Mouse (Mus musculus): Measurements from ENCODE around the gene Clcnka. TPM values are rescaled to one million over a fixed set of nuclear protein-coding genes. Genes with fewer than 3 reads are reported as not detected.

Gene Clcnka
- polyA plus RNA-seq, 1 experiment: not detected

DNA sequence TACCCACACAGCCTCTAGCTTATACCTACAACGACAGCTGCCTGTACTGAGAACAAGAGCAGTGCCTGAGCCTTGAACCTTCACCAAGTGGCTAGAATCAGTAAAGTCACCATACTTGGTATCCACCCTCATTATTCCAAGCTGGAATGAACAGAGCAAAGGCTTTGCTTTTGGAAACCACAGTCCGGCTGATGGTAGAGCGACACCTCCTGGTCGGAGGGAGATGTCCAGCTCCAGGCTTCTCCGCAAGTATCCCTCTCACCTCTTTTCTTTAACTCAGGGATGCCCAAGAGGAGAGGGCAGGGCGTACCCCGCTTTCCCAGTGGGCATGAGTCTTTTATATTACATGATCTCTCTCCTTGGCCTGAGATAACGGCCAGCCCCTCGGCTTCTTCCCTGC is 31.3 kb upstream of the Clcnka start:
- no peaks in the 10 kb centered on the region for H3K9me3 ChIP-seq (replicated peaks; ENCODE audit: control insufficient read depth, insufficient read depth, low read length, poor library complexity, severe bottlenecking)
- TF ChIP-seq POLR2A (IDR thresholded peaks at IDR 0.05; ENCODE audit: insufficient read depth, low read length): no peak
- no peak for TF ChIP-seq EP300 (IDR thresholded peaks at IDR 0.05; ENCODE audit: insufficient read depth, low read depth, low read length)
- peak; percentile 86 for TF ChIP-seq CTCF (IDR thresholded peaks at IDR 0.05; ENCODE audit: low read depth, low read length)
- no peak overlapping the region for H3K9ac ChIP-seq (ENCODE audit: low read depth, poor library complexity, severe bottlenecking)
- H3K27me3 ChIP-seq (ENCODE audit: control insufficient read depth, insufficient read depth, low read length, poor library complexity, severe bottlenecking): no peaks in the 10 kb centered on the region
- peaks cover 3% of the 10 kb centered on the region for H3K4me1 ChIP-seq (ENCODE audit: control insufficient read depth, insufficient read depth, low read length)
- H3K27ac ChIP-seq (ENCODE audit: insufficient read depth, low read length): no peak overlapping the region
- H3K4me3 ChIP-seq (ENCODE audit: low read depth, low read length): no peak overlapping the region
- no peaks in the 10 kb centered on the region for H3K36me3 ChIP-seq (ENCODE audit: control insufficient read depth, insufficient read depth, low read length, poor library complexity, severe bottlenecking)

- no peaks in the 10 kb centered on the region for H3K27me3 ChIP-seq (ENCODE audit: control insufficient read depth, insufficient read depth, low read length, poor library complexity, severe bottlenecking)
- peaks cover 3% of the 10 kb centered on the region for H3K4me1 ChIP-seq (ENCODE audit: control insufficient read depth, insufficient read depth, low read length)
- no peak overlapping the region for H3K4me3 ChIP-seq (ENCODE audit: low read depth, low read length)
- no peak overlapping the region for H3K9ac ChIP-seq (ENCODE audit: low read depth, poor library complexity, severe bottlenecking)
- H3K27ac ChIP-seq (ENCODE audit: insufficient read depth, low read length): no peak overlapping the region
- H3K36me3 ChIP-seq (ENCODE audit: control insufficient read depth, insufficient read depth, low read length, poor library complexity, severe bottlenecking): no peaks in the 10 kb centered on the region
- no peaks in the 10 kb centered on the region for H3K9me3 ChIP-seq (replicated peaks; ENCODE audit: control insufficient read depth, insufficient read depth, low read length, poor library complexity, severe bottlenecking)
- no peak for TF ChIP-seq POLR2A (IDR thresholded peaks at IDR 0.05; ENCODE audit: insufficient read depth, low read length)
- TF ChIP-seq EP300 (IDR thresholded peaks at IDR 0.05; ENCODE audit: insufficient read depth, low read depth, low read length): no peak
- TF ChIP-seq CTCF (IDR thresholded peaks at IDR 0.05; ENCODE audit: low read depth, low read length): no peak
These were observed 30.9 kb upstream of the Clcnka start for GRCm38 (mm10) chr4:141429381-141429780.

DNA sequence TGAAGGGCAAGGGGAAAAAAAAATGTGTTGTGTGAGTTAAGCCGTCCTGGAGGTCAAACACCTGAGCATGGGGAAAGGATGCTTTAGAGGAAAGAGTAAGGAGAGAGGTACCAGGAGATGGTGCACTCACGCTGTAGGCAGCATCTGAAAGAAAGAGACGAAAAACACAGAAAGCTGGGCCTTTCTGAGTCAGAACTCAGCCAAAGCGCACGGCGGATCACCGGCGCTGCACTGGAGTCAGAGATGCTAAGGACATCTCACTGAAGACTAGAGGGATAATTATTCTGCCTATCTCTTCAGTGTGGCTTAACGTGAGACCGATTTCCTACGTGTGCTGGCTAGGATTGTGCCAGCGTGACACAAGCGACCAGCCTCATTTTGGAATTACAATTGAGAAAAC is 29.4 kb upstream of the Clcnka start:
- H3K27ac ChIP-seq (ENCODE audit: insufficient read depth, low read length): no peak overlapping the region
- no peaks in the 10 kb centered on the region for H3K27me3 ChIP-seq (ENCODE audit: control insufficient read depth, insufficient read depth, low read length, poor library complexity, severe bottlenecking)
- no peak overlapping the region for H3K9ac ChIP-seq (ENCODE audit: low read depth, poor library complexity, severe bottlenecking)
- H3K4me3 ChIP-seq (ENCODE audit: low read depth, low read length): no peak overlapping the region
- no peak for TF ChIP-seq POLR2A (IDR thresholded peaks at IDR 0.05; ENCODE audit: insufficient read depth, low read length)
- no peak for TF ChIP-seq EP300 (IDR thresholded peaks at IDR 0.05; ENCODE audit: insufficient read depth, low read depth, low read length)
- TF ChIP-seq CTCF (IDR thresholded peaks at IDR 0.05; ENCODE audit: low read depth, low read length): no peak
- H3K4me1 ChIP-seq (ENCODE audit: control insufficient read depth, insufficient read depth, low read length): no peaks in the 10 kb centered on the region
- no peaks in the 10 kb centered on the region for H3K9me3 ChIP-seq (replicated peaks; ENCODE audit: control insufficient read depth, insufficient read depth, low read length, poor library complexity, severe bottlenecking)
- H3K36me3 ChIP-seq (ENCODE audit: control insufficient read depth, insufficient read depth, low read length, poor library complexity, severe bottlenecking): no peaks in the 10 kb centered on the region

- Histone ChIP-seq H3K4me3 (ENCODE audit: low read depth, low read length) (no peak overlapping the region), H3K4me1 (ENCODE audit: control insufficient read depth, insufficient read depth, low read length) (no peaks in the 10 kb centered on the region), H3K36me3 (ENCODE audit: control insufficient read depth, insufficient read depth, low read length, poor library complexity, severe bottlenecking) (no peaks in the 10 kb centered on the region), H3K27ac (ENCODE audit: insufficient read depth, low read length) (no peak overlapping the region), H3K9me3 (replicated peaks; ENCODE audit: control insufficient read depth, insufficient read depth, low read length, poor library complexity, severe bottlenecking) (no peaks in the 10 kb centered on the region), H3K9ac (ENCODE audit: low read depth, poor library complexity, severe bottlenecking) (no peak overlapping the region), H3K27me3 (ENCODE audit: control insufficient read depth, insufficient read depth, low read length, poor library complexity, severe bottlenecking) (no peaks in the 10 kb centered on the region)
- TF ChIP-seq CTCF (IDR thresholded peaks at IDR 0.05; ENCODE audit: low read depth, low read length): no peak
- TF ChIP-seq POLR2A (IDR thresholded peaks at IDR 0.05; ENCODE audit: insufficient read depth, low read length): no peak
These were observed 28.5 kb upstream of the Clcnka start for GRCm38 (mm10) chr4:141426796-141427745.

DNA sequence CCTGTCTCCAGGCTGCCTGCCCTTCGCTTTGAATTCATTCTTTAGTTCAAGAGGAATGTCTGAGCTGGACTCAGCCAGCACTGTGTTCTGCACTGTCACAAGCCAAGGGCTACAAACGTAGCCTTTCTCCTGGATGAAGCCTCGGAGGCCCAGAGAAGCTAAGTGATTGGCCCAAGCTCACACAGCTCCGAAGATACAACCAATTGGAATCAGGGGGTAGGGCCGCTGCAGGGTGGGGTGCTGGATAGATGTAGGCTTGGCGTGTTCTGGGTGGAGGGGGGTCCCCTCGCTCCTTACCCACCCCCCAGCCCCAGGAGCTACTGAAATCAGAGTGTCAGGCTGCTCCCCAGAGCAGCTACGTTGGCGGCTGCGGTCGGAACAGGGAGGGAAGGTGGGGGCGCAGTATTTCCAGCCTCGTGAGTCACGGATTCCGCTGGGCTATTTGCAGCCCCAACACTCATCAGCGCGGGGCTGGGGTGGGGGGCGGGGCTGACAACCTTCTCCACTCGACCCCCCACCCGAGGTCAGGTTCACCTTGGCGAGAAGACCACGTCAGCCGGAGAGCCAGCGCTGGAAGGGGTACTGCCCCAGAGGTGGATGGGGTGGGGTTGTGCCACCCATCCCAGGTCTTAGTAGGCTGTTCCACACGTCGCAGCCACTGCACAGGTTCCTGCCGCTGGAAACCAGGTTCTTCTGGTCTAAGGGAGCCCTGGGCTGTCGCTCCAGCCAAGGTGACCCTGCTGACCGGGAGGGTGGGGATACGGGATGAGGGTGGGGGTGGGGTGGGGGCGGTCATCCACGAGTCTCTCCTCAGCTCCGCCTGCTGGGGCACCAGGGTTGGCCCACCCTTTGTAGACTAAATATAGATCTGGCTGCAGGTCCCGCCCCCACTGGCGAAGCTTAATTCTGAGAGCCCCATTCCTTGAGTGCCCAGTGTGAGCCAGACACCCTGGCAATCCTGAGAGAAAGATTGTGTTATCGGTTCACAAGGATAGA is 27.3 kb upstream of the Clcnka start:
- no peaks in the 10 kb centered on the region for H3K4me1 ChIP-seq (ENCODE audit: control insufficient read depth, insufficient read depth, low read length)
- no peaks in the 10 kb centered on the region for H3K27me3 ChIP-seq (ENCODE audit: control insufficient read depth, insufficient read depth, low read length, poor library complexity, severe bottlenecking)
- peak overlapping the region; percentile 23; the same call in 1 of the 2 replicates for H3K9ac ChIP-seq (ENCODE audit: low read depth, poor library complexity, severe bottlenecking)
- no peaks in the 10 kb centered on the region for H3K36me3 ChIP-seq (ENCODE audit: control insufficient read depth, insufficient read depth, low read length, poor library complexity, severe bottlenecking)
- TF ChIP-seq EP300 (IDR thresholded peaks at IDR 0.05; ENCODE audit: insufficient read depth, low read depth, low read length): peak; percentile 77; the same call in 1 of the 2 replicates
- no peak for TF ChIP-seq POLR2A (IDR thresholded peaks at IDR 0.05; ENCODE audit: insufficient read depth, low read length)
- TF ChIP-seq CTCF (IDR thresholded peaks at IDR 0.05; ENCODE audit: low read depth, low read length): no peak
- H3K4me3 ChIP-seq (ENCODE audit: low read depth, low read length): peak overlapping the region; percentile 52
- no peak overlapping the region for H3K27ac ChIP-seq (ENCODE audit: insufficient read depth, low read length)
- no peaks in the 10 kb centered on the region for H3K9me3 ChIP-seq (replicated peaks; ENCODE audit: control insufficient read depth, insufficient read depth, low read length, poor library complexity, severe bottlenecking)

Data from ES-Bruce4 (cell line).